Mouse (Mus musculus): ENCODE results near the gene Ubtf.
"Not testable (repeated sequence)": the region's sequence is repeated elsewhere in the genome, so short reads cannot be mapped to it uniquely, and the experiment has no call there.

Gene Ubtf

DNA sequence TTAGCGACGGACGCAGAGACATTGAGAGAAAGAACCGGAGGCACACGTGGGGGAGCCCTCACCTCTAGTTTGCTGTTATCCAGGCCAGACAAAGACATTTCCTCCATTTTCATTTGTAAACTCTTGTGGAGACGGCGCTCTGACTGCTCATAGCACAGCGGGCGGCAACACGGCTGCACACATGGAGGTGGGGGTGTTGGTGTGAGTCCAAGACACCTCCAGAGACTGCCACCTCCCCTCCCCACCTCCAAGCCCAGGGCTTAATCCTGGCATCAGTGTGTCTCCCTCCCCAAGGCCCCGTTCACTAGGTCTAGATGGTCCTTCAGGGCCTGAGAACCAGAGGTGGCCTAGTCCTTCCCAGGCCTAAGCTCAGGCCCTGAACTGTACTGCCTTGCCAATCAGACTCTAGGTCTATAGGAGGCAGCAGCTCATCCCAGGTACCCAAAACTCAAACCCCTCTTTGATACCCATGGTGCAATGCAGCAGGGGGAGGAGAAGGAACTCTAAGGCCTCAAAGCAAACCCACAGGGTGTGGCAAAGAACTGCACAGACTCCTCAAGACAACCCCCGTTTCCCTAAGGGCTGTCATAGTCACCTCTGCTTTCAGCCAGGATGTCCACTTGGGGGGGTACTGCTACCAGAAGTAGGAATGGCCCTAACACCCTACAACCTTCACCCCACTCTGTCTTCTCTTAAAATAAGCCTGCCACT is 24.5 kb downstream of the Ubtf start:
- peak; percentile 82 for DNase-seq (ENCODE audit: low read depth, low spot score)

DNA sequence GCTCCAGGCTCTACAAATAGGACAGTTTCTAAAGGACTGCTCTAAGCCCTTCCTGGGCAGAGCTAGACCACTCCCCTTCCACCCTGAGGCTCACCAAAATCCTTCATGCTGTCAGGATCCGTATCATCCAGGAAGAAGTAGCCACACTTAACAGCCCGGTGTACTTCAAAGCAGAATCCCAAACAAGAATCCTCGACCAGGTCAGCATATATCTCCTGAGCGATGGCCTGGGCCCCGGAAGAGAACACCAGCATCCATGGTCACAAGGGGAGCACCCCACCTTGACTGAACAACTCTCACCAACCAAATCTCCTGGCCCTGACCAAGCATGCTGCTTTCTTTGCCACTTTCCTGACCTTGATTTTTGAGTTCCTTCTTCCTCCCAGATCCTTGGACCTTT is 25.1 kb downstream of the Ubtf start:
- no peak for DNase-seq (ENCODE audit: low read depth, low spot score)

DNA sequence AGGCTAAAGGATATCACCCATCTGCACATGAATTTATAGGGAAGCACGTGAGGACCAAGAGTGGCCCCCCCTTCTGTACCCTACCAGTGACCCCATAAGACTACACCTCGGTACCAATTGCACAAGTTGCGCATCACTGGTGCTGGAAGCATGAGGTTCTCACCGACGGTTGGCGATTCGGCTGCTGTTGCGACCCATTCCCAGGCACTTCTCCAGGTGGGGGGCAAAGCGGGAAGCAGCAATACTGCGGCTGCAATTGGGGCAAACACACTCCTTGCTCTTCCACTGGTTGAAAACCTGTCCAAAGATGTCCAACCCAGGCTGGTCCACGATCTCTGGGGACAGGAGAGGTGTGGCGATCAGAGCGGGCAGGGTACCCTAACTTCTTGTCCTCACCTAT is 25.6 kb downstream of the Ubtf start:
- no peak for DNase-seq (ENCODE audit: low read depth, low spot score)

DNA sequence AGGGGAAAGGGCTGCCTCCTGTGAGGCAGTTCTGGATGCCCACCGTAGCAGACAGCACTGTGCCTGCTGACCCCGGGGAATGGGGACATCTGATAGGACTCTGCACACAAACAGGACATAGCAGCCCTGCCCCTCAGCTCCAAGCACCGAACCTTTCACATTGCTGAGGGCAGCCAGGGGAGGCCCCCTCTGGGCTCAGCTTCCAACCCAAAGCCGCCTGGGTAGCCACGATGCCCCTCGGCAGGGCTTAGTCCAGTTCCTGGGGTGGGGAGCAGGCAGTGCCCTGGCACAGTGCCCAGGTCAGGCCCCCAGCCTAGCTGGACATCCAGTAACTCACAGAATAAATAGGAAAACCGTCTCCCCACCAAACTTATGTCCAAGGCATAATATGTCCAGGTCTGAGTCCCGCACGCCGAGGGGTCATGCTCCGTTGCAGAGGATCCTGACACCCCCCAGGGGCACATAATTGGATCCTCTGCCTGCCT is 28.4 kb downstream of the Ubtf start:
- no peak for DNase-seq (ENCODE audit: low read depth, low spot score)

DNA sequence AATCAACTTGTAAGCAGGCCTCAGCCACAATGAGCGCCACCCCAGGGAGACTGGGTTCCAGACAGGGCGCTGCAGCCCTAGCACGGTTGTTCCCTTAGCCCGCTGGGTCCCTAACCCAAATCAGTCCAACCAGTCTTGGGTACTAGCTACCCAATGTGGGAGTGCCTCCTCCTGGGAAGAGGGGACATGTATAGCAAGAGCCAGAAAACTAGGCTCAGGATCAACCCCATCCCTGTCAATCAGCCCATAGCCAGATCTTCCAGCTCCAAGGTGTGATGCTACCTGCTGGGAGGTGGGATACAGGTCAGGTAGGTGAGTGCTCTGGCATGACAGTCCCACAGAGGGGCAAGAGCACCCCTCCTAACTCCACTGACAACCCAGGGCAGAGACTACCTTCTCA is 29.4 kb downstream of the Ubtf start:
- no peak for DNase-seq (ENCODE audit: low read depth, low spot score)

DNA sequence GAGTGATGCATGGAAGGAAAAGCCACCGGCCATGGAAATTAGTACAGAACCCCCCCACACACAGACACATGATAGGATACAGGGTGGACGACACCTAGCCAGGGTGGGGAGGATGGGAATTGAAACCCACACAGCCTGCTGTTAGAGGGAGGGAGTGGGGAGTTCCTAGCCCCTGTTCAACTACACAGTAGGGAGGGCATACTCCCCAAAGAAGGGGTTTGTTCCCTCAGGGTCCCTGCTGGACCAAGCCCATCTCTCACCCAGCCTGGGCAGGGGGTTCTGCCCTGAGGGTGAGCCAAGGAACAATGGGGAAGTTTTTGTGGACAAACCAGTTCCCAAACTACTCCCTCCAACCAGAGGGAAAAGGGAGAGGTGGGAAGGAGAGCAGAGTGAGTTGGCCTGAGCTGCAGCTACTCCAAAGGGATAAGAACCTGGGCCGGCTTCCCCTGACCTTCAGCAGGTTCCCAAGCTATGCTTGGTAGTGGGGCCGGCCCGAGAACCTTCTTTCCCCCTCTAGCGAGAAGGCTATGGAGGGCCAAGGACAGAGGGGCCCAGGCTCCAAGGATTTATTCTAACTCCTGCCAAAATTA is 29.9 kb downstream of the Ubtf start:
- no peak for DNase-seq (ENCODE audit: low read depth, low spot score)

DNA sequence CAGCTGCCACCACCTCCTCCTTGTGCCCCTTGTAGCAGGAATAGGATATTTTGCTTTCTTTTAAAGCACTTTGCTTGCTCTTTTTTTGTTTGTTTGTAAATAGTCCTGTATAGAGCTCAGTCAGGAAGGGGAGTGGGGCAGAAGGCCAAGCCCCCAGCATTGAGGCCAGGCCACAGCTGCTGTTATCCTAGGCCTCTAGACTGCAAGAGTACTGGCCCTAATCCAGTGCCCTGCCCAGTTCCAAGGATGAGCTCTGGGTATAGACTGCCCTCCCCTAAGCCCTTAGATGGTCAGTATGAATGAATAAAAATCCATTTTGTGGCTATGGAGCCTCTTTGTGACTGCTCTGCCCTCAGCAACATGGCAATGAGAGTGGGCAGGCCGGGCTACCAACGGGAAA is 30.6 kb downstream of the Ubtf start:
- DNase-seq (ENCODE audit: low read depth, low spot score): no peak

DNA sequence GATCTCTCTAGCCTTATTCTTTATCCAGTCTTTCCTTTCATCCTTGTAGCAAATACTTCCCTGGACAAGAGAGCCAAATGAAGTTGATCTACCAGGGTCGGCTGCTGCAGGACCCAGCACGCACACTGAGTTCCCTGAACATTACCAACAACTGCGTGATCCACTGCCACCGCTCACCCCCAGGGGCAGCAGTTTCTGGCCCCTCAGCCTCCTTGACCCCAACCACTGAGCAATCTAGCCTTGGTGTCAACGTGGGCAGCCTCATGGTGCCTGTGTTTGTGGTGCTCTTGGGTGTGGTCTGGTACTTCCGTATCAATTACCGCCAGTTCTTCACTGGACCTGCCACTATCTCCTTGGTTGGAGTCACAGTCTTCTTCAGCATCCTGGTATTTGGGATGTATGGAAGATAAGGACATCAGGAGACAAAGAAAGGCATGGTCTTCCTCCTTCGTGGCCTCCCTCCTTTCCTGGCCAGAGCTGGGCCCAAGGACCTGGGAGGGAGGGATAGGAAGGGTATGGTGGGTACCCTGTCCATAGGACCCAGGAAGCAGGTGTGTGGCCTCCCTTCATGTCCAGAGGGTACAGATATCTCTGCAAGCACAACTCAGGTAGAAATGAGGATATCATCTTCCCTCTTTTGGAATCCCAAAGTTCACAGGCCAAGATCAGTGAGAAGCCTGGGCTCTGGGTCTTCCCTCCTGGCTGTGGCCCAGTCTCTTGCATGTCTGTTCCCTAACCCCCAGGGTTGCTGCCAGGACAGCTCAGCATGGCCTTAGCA is 31.3 kb downstream of the Ubtf start:
- DNase-seq (ENCODE audit: low read depth, low spot score): no peak

DNA sequence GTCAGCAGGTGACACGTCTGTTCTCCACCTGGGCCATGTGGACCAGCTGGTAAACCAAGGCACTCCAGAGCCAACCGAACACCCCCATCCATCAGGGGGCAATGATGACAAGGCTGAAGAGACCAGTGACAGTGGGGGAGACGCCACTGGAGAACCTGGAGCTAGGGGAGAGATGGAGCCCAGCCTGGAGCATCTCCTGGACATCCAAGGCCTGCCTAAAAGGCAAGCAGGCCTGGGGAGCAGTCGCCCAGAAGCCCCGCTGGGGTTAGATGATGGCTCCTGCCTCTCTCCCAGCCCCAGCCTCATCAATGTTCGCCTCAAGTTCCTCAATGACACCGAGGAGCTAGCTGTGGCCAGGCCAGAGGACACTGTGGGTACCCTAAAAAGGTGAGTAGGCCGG is 32.1 kb downstream of the Ubtf start:
- no peak for DNase-seq (ENCODE audit: low read depth, low spot score)

DNA sequence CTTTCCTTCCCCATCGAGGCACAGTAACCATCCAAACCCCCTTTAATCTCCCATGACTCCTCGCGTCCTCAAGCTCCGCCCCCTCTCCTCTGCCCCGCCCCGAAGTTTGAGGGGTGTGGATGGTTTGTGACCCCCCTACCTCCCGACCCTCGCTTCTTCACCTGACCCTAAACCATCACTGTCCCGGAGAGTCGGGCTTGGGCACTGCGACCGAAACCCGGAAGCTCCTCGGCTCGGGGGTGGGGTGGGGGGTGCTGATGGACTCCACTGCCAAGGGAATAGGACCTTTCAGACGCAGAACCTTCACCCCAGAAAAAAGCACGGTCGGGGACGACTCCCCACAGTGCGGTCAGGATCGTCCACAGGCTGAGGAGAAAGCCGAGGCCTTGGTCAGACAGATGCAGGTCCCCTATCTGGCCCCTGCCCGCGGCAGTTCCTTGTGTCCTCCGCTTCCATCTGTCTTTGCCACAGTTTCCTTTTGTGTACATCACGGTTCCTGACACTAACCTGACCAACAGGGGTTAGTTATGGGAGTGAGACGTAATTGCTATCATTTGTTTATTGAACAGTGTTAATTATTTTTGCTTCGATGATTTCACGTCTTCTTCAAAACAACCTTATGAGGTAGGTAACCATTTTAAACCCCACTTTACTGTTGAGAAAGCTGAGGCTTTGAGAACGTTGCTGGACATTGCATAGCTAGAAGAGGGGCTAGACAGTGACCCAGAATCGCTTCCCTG is 34.3 kb downstream of the Ubtf start:
- no peak for DNase-seq (ENCODE audit: low read depth, low spot score)

DNA sequence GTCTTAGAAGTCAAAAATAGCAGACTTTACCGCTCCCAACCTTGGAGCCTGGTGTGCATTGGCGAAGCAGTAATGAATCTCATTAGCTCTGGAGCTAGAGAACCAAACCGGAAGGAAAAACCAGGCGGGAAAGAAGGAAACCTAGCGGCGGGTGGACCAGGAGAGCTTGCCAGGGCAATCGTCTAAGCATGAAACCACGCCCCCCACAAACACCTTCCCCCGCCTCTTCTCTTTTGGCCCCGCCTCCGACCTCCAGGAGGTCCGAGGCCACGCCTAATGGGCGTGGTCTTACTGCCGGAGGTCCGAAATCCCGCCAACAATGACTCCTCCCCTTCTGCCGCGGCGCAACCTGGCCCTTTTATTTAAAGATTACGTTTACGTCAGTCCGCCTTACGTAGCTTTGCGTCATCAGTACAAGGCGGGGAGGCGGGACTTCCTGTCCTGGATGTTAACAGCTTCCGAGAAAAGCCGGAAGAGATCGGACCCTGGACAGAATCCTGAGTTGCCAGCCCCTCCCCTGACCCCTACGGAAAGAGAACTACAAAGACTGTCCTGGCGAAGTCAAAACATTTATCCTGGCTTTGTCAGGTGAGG is 34.9 kb downstream of the Ubtf start, which contains the start of gene Tmub2:
Gene Tmub2 (plus strand): TSS at position 431 of the 594 bp plus-strand sequence.
- DNase-seq (ENCODE audit: low read depth, low spot score): peak; percentile 99

DNA sequence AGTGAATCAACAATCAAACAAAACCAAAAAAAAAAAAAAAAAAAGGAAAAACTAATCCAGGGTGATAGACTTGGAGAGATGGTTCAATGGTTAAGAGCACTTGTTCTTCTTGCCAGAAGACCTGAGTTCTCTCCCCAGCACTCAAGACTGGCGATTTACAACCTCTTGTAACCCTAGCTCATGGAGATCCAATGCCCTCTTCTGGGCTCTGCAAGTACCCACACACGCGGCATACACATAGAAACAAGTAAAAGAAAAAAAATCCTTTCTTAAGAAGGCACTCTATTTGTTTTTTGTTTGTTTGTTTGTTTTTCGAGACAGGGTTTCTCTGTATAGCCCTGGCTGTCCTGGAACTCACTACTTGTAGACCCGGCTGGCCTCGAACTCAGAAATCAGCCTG is 35.6 kb downstream of the Ubtf start:
- peak; percentile 44 for DNase-seq (ENCODE audit: low read depth, low spot score)

DNA sequence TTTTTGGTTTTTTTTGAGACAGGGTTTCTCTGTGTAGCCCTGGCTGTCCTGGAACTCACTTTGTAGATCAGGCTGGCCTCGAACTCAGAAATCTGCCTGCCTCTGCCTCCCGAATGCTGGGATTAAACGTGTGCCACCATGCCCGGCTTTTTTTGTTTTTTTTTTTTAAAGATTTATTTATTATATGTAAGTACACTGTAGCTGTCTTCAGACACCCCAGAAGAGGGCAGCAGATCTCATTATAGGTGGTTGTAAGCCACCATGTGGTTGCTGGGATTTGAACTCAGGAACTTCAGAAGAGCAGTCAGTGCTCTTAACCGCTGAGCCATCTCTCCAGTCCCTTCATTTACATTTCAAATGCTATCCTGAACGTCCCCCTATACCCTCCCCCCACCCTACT is 39.3 kb downstream of the Ubtf start:
- not testable (repeated sequence) for DNase-seq (ENCODE audit: low read depth, low spot score)

DNA sequence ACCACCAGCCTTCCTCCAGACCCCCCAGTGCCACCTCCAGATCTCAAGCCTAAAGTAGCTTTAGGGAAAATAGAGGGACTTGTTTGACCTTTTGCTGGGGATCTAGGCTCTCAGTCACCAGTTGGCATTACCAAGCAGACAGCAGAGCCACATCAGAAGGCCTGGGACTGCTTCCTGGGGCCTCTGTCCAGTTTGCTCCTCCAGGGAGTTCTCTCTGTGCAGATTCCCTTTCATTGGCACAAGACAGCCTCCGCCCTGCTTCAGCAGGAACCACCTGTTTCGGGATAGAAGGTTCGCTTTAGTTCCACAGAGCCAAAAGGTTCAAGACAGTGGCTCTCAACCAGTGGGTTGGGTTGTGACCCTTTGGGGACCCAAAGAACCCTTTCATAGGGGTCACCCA is 39.9 kb downstream of the Ubtf start:
- DNase-seq (ENCODE audit: low read depth, low spot score): no peak

DNA sequence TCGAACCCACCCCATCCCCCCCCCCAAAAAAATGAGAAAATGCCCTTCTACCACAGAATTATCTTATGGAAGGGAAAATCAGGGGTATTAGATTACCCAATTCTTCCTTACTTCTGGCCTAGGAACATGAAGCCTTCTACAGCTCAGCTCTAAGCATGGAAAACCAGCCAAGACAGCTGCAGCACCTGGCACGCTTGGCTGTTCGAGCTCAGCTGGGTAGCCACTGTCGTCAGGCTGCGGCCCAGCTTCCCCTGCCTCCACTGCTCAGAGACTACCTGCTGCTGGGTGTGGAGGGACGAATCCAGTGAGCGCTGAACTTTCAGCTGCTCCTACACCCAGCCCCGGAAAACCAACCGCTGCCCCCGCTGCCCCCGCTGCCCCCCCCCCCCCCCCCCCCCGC is 41.8 kb downstream of the Ubtf start:
- DNase-seq (ENCODE audit: low read depth, low spot score): no peak

DNA sequence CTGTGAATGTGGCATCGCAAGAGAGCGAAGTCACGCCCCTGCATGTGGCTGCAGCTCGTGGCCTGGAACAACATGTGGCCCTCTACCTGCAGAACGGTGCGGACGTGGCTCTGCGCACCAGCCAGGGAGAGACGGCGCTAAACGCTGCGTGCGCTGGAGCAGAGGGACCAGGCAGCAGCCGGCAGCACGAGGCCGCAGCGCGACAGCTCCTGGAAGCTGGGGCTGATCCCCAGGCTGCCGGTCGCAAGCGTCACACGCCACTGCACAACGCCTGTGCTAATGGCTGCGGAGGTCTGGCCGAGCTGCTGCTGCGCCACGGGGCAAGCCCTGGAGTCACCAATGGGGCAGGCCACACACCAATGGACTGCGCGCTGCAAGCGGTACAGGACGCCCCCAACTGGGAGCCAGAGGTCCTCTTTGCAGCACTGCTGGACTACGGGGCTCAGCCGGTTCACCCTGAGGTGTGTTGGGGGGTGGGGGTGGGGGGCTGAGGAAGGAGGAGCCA is 43.1 kb downstream of the Ubtf start:
- peak; percentile 30 for DNase-seq (ENCODE audit: low read depth, low spot score)

DNA sequence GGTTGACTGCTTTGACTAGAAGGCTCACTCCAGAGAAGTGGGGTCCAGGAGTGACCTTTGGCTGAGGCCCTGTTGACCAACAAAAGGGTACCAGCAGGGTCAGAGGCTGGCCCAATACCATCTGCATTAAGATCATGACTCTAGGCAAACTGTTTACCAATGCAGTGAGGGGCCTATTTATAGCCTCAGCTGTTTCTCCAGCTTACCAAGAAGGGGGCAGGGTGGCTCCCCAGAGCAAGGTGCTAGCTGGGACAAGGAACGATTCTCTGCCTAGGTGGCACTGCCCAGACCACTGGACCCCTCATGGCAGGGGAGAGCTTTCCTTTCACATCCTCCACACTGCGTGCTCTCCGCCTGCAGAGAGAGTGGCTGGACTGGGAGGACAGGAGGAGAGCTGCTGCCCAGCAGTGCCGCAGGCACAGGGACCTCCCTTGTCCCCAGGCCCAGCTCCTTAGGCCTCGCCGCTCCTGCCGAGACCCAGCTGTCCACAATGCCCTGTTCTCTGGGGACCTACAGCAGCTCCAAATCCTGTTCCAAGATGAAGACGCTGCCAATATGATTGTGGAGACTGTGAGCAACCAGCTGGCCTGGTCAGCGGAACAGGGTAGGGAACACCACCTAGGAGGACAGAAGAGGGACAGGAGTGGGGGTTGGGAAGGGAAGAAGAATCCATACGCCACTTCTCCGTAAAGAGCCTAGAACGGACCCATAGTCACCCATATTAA is 50.9 kb downstream of the Ubtf start, which contains the start of gene Asb16:
Gene Asb16 (plus strand): TSS at position 224 of the 725 bp plus-strand sequence.
- no peak for DNase-seq (ENCODE audit: low read depth, low spot score)

DNA sequence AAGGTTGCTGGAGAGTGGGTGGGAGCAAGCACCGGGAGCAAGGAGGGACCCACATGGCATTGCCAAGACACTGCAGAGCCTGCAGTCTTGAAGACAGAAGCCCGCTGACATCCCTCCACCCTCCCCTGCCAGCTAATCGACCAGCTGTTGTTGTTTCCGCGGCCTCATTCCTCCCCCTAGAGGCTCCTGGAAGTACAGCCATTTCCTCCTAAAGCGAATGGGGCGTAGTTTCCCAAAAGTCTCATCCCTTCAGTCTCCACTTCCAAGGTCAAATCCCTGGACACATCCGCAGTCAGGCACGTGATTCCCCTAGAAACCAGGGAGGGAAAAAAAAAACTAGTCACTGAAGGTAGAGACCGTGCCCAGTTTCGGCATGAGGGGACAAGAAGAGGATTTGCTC is 52.1 kb downstream of the Ubtf start:
- DNase-seq (ENCODE audit: low read depth, low spot score): peak; percentile 72

DNA sequence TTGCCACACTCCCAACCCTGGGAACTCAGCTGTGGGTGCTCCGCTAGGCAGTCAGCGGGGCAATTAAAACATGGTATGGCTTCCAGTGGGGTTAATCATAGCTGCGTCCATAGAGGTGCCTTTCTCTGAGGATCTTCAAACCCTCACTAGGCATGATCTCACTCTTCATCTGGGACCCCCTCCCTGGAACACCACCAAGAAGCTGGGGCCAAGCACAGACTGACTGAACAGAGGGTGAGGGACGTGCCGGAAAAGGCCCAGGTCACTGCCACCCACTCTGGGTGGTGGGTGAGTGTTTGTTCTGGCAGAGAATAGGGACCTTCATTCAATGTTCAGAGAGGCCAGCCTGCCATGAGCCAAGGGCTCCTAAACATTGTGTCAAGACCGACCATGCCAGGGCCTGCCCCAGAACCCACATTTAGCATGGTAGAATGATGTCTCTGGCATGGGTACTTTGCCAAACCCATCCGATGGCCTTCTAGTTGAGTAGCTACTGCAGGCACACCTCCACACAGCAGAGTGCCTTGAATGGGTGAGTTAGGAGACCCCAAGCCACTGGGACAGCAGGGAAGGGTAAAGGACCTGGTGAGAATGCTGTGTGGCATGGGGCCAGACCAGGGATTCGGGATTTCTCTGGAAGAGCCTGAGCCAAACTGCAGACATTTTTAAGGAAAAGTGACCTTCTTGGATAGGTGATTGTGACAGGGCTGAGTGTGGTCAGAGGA is 52.7 kb downstream of the Ubtf start:
- no peak for DNase-seq (ENCODE audit: low read depth, low spot score)

DNA sequence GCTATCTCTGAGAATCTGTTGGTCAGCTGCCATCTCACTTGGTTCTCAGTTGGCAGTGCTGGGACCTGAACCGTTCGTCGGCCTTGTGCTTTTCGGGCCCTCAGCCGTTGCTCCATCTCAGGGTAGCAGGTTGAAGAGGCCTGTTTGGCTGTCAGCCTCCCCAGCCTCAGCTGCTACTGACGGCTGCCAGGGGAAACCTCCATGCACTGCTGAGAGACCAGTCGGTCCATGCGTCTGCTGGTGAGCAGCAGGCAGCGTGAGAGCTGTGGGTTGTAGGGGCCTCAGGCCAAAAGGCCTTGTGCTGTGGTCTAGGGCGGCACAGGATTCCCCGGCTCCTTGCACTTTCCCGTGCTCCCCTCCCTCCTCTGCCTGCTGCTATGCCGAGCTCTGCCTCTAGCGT is 53.7 kb downstream of the Ubtf start:
- DNase-seq (ENCODE audit: low read depth, low spot score): no peak
